Mouse (Mus musculus): ENCODE measurements around the gene Actl10.
A peak's percentile ranks its signal among the peaks of the same experiment; 100 is the strongest.

Actl10 gene

GRCm38 (mm10) chr2:154550937-154551336 is 639 bp upstream of the Actl10 start:
- DNase-seq (ENCODE audit: low read depth, low spot score), result no peak

DNA sequence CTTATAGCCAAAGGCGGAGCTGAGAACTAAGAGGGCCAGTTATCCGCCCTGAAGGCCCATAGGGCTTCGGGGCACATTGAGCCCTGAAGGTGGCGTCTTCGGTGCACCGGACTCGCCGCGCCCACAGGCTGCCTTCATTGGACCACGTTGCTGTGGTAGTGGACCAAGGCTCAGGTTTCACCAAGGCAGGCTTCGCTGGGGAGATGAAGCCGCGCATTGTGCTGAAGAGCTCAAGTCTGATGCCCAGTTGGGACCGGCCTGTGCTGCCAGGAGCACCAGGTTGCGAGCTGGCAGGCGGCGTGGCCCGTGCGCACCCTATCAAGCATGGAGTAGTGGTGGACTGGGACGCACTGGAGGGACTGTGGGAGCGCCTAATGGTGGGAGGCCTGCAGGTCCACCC is 351 bp downstream of the Actl10 start:
- DNase-seq (ENCODE audit: low read depth, low spot score), result no peak

GRCm38 (mm10) chr2:154552424-154552907 is 890 bp downstream of the Actl10 start:
- peak; percentile 51 for DNase-seq (ENCODE audit: low read depth, low spot score)

DNA sequence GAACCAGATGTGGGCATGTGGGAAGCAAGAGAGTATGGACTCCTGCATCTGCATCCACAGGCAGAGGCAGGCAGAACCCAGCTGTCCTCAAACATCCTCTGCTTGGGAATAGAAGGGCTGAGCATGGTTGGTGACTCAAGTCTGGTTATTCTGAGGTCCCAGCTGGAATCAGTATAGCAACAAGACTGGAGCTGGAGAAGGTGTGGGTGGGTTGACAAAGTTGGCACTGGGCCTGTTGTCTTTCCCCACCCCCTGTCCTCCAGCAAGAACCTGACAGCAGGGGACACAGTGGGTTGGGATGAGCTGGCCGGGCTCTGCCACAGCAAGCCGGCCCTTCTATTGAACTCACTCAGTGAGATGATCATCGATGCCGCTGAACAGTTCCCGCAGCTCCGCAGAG is 3.7 kb downstream of the Actl10 start:
- no peak for DNase-seq (ENCODE audit: low read depth, low spot score)

DNA sequence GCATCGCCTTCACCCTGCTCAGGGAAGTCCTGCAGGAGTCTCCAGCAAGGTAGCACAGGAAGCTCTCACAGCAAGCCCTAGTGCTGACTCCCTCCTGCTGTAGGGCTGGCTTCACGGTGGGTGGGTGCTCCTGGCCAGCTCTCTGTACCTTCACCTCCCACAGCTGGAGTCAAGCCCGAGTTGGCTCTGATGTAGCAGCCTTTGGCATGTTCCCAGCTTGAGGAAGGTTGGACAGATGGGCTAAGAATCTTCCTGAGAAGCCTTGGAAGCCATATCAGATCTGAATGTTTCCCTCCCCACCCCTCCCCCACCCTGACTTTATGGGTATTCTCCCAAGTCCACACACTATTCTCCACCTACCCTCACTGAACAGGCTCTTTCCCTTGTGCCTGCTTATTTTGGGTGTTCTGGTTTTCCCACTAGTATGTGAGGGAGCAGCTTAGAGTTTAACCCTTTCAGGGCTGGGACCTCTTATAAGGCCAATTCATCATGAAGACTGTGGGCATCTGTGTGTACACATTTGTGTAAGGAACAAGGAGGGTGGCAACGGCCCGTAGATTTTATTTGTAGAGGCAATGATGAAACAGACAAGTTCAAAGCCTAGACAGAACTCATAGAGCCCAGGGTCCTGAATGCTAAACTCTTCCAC is 5.7 kb downstream of the Actl10 start:
- DNase-seq (ENCODE audit: low read depth, low spot score), result no peak

DNA sequence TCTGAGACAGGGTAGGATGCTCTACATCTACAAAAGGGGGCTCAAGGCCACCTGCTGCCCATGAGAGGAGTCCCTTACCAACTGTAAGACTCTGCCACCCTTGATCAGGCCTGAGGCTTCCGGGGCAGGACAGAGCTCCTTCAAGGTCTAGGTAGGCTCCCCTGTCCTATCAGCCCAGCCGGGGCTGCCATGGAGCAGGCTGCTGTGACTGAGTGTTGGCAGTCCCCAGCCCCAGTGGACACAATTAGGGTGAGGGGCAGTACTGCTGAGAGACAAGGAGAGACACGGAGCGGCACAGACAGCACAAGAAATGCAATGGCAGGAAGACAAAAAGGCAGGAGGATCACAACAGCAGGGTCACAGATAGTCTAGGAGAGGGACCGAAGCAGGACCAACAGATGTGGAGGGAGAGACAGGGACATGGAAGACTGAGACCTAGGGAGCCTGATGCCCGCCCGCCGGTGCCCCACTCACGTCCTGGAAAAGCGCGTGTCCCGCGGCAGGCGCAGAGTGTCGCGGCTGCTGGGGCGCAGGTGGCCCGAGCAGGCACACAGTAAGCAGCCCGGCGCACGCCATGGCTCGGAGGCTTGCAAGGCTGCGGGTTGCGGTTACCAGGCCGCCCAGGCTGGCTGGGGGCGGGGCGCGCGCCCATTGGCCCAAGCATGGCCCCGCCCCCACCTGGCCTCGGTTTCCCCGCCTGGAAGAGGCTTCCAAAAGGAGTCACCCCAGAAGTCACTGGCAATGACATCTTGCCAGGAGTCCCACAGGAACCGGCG is 6.9 kb downstream of the Actl10 start, which contains the start of gene Necab3:
Gene Necab3, minus strand, starts transcription at position 627 of the 776 bp plus-strand sequence.
- DNase-seq (ENCODE audit: low read depth, low spot score), result no peak

GRCm38 (mm10) chr2:154563612-154564170 is 12.1 kb downstream of the Actl10 start:
- no peak for DNase-seq (ENCODE audit: low read depth, low spot score)

DNA sequence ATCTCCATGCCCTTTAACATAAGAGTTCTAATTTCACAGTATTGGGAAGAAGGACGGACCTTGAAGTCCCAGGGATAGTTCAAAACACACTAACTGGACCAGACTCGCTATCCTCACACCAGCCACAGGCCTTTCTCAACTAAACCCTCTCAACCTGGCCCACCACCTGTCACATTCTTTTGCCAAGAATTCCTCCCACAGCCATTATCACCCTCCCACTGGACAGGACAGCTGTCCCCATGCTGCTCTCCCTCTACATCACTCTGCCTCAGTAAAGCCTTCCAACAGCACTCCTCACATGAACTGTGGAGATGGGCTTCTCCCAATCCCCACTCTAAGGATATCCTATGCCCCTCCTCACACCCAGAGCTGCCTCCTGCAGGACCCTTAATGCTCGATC is 14.0 kb downstream of the Actl10 start:
- no peak for DNase-seq (ENCODE audit: low read depth, low spot score)

- no peak for DNase-seq (ENCODE audit: low read depth, low spot score)
These were observed 15.1 kb downstream of the Actl10 start for GRCm38 (mm10) chr2:154566641-154567040.

DNA sequence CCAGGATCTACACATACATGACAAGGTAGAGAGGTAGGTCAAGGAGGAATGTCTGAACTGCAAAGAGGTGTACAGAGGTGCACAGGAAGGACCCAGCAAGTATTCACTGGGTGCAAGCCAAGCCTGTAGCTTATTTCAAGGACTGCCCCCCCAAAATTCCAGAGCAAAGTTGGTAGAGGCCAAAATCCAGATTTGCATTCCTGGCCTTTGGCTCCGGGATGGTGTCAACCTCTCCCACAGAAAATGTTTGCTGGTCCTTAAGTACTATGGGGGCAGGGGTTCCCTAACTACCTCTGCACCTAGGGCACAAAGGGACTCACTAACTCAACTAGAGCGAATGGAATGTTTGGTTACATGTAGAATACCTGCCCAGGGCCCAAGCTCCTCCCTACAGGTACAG is 16.2 kb downstream of the Actl10 start:
- DNase-seq (ENCODE audit: low read depth, low spot score), result no peak

DNA sequence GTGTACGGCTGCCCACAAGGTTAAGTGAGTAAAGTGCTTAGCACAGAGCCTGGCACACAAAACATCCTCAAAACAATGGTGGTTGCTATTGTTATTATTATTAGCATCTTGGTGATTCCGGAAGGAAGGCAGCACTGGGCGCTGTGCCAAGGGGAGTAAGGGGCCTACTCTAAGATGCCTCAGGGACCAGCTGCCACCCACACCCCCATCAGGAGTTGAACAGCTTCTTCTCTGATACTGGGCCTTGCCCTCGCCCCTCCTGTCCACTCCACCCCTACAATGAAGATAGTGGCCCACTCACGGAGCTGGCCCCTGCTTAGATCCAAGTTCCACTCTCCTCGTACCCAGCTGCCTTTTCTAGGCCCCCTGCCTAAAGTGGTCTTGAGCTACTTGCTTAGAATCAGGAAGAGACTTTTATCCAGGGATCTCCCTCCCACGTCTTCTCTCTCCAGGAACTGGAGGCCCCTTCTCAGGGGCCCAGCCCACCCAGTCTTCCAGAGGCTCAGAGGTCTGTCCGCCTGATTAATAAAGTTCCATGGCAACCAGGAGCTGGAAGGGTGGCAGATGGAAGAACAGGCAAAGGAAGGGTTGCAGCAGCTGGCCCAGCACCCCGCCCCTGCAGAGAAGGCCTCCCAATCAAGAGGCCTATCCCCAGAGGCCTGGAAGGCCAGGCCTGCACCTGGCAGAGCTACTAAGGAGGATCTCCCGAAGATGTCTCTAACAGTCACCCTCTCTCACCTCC is 16.9 kb downstream of the Actl10 start:
- DNase-seq (ENCODE audit: low read depth, low spot score), result no peak

GRCm38 (mm10) chr2:154569071-154569748 is 17.6 kb downstream of the Actl10 start:
- no peak for DNase-seq (ENCODE audit: low read depth, low spot score)

GRCm38 (mm10) chr2:154569836-154570286 is 18.3 kb downstream of the Actl10 start, which contains the start of gene E2f1:
TSS of gene E2f1 (minus strand) at chr2:154569892.
- peak; percentile 89 for DNase-seq (ENCODE audit: low read depth, low spot score)

- no peak for DNase-seq (ENCODE audit: low read depth, low spot score)
These were observed 19.1 kb downstream of the Actl10 start for GRCm38 (mm10) chr2:154570666-154571065.

DNA sequence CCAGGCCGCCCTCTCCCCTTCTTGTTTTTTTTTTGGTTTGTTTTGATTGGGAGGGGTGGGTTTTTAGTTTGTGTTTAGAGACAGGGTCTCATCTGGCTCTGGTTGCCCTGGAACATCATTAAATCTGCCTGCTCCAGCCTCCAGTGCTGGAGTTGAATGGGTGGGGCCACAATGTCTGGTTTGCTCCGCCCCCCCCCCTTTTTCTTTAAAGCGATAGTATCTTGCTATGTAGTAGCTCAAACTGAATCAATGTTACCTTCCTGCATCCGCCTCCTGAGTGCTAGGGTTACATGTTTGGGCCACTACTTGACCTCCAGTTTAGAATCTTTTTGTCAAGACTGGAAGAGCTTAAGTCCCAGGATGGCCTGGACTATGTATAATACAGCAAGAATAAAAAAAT is 19.7 kb downstream of the Actl10 start:
- DNase-seq (ENCODE audit: low read depth, low spot score), result no peak

GRCm38 (mm10) chr2:154571976-154572375 is 20.4 kb downstream of the Actl10 start:
- no peak for DNase-seq (ENCODE audit: low read depth, low spot score)

GRCm38 (mm10) chr2:154572996-154573395 is 21.4 kb downstream of the Actl10 start:
- DNase-seq (ENCODE audit: low read depth, low spot score), result no peak

- DNase-seq (ENCODE audit: low read depth, low spot score), result no peak
These were observed 22.7 kb downstream of the Actl10 start for GRCm38 (mm10) chr2:154574271-154574670.

DNA sequence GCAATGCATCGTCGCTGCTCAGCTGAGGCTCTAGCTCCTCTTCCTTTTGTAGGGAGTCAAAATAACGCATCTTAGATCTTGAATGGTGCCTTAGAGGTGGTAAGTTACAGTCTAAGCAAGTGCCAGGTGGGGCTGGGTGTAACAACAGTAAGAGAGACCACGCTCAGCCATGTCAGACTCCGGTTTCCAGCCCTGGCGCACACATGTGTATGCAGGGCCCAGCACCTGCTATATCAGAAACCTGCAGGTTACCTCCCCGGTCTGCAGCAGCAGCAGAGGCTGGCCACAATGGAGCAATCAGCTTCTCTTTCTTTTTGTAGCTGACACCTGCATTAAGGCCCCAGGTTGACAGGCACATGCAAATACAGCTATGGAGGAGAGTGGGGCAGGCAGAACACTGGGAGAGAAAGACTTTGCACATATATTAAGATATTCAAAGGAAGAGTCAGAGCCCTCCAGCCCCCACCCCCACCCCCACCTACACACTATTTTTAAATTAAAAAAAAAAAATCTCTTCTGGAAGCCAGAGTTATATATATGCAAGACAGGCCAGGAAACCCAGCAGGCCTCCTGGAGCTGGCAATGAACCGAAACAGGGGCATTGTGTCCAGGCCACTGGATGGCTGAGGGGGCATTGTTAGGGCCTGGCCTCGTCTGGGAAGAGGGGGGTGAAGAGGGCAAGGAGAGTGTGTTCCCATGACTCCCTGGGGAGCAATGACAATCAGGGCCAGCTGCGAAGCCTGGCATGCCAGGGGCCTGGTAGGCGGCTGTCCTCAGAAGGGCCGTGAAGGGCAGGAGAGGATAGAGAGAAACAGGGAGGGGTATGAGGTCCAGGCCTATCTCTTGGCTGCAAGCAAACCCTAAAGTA is 25.5 kb downstream of the Actl10 start:
- no peak for DNase-seq (ENCODE audit: low read depth, low spot score)

- DNase-seq (ENCODE audit: low read depth, low spot score), result no peak
These were observed 26.1 kb downstream of the Actl10 start for GRCm38 (mm10) chr2:154577744-154578067.
